Mouse (Mus musculus): ENCODE data around the gene Trp53bp2. TPM values are rescaled to one million over a fixed set of nuclear protein-coding genes. Genes with fewer than 3 reads are reported as not detected.
A peak's percentile ranks its signal among the peaks of the same experiment; 100 is the strongest.

The Trp53bp2 gene
- total and polyA plus RNA-seq, 3 experiments = 2.6 to 15.1 TPM; not detected in 1

GRCm38 (mm10) chr1:182380683-182381082, 28.3 kb upstream of the Trp53bp2 start:
- Histone ChIP-seq H3K79me2 (ENCODE audit: control insufficient read depth, insufficient read depth, low read length, poor library complexity) (no peaks in the 10 kb centered on the region), H3K27me3 (ENCODE audit: control insufficient read depth in 1 of 2, insufficient read depth in 2 of 2, low read length in 2 of 2) (no peaks in the 10 kb centered on the region; a peak in 1 of 4 replicates), H3K4me3 (ENCODE audit: control insufficient read depth in 1 of 2, insufficient read depth in 1 of 2, low read depth in 2 of 2, low read length in 2 of 2) (no peak overlapping the region), H3K9me3 (replicated peaks; ENCODE audit: insufficient read depth, low read length) (no peaks in the 10 kb centered on the region), H3K9ac (ENCODE audit: control insufficient read depth, low read depth, low read length, poor library complexity, severe bottlenecking) (no peak overlapping the region), H3K4me1 (ENCODE audit: control insufficient read depth in 1 of 2, insufficient read depth in 2 of 2, low read length in 2 of 2) (peaks cover 2 to 7% of the 10 kb centered on the region in 2 experiments; a peak in 2 of 4 replicates), H3K27ac (ENCODE audit: control insufficient read depth, low read depth, low read length) (no peak overlapping the region), H3K36me3 (ENCODE audit: control insufficient read depth in 1 of 2, insufficient read depth in 2 of 2, low read length in 2 of 2) (peaks cover 0 to 2% of the 10 kb centered on the region in 2 experiments; a peak in 1 of 4 replicates)
- no peak for DNase-seq (ENCODE audit: low read depth, low spot score)
- TF ChIP-seq MAX (IDR thresholded peaks at IDR 0.05; ENCODE audit: low read length) (no peak), RAD21 (IDR thresholded peaks at IDR 0.05; ENCODE audit: low read depth, low read length) (no peak), HCFC1 (IDR thresholded peaks at IDR 0.05; ENCODE audit: low read depth, low read length) (no peak)

GRCm38 (mm10) chr1:182381327-182381726, 27.6 kb upstream of the Trp53bp2 start:
- Histone ChIP-seq H3K36me3 (ENCODE audit: control insufficient read depth in 1 of 2, insufficient read depth in 2 of 2, low read length in 2 of 2) (peaks cover 0 to 2% of the 10 kb centered on the region in 2 experiments; a peak in 1 of 4 replicates), H3K9ac (ENCODE audit: control insufficient read depth, low read depth, low read length, poor library complexity, severe bottlenecking) (no peak overlapping the region), H3K9me3 (replicated peaks; ENCODE audit: insufficient read depth, low read length) (no peaks in the 10 kb centered on the region), H3K27me3 (ENCODE audit: control insufficient read depth in 1 of 2, insufficient read depth in 2 of 2, low read length in 2 of 2) (no peaks in the 10 kb centered on the region; a peak in 1 of 4 replicates), H3K79me2 (ENCODE audit: control insufficient read depth, insufficient read depth, low read length, poor library complexity) (no peaks in the 10 kb centered on the region), H3K27ac (ENCODE audit: control insufficient read depth, low read depth, low read length) (no peak overlapping the region), H3K4me1 (ENCODE audit: control insufficient read depth in 1 of 2, insufficient read depth in 2 of 2, low read length in 2 of 2) (peaks cover 2 to 7% of the 10 kb centered on the region in 2 experiments; a peak in 2 of 4 replicates), H3K4me3 (ENCODE audit: control insufficient read depth in 1 of 2, insufficient read depth in 1 of 2, low read depth in 2 of 2, low read length in 2 of 2) (no peak overlapping the region)
- peak; percentile 43 for DNase-seq (ENCODE audit: low read depth, low spot score)
- TF ChIP-seq CTCF (IDR thresholded peaks at IDR 0.05 in 2 of 3, conservative IDR thresholded peaks at IDR 0.05 in 1 of 3; ENCODE audit: control insufficient read depth in 1 of 3, insufficient read depth in 1 of 3, low read depth in 2 of 3, low read length in 3 of 3, poor library complexity in 1 of 3, severe bottlenecking in 1 of 3) (peak; percentile 18 to 51 (median 40); a peak in 4 of 6 replicates), UBTF (IDR thresholded peaks at IDR 0.05; ENCODE audit: borderline replicate concordance, insufficient read depth, low read depth, low read length) (no peak), ZC3H11A (IDR thresholded peaks at IDR 0.05; ENCODE audit: low read depth, low read length) (0 out of 2 replicates have a peak, but pooled peaks have one; percentile 11), RAD21 (IDR thresholded peaks at IDR 0.05; ENCODE audit: low read depth, low read length) (peak; percentile 38), SMC3 (IDR thresholded peaks at IDR 0.05; ENCODE audit: low read depth, low read length) (peak; percentile 47), NRF1 (IDR thresholded peaks at IDR 0.05; ENCODE audit: insufficient read depth, low read depth, low read length, poor library complexity, severe bottlenecking) (no peak), ETS1 (IDR thresholded peaks at IDR 0.05; ENCODE audit: low read depth, low read length) (no peak), ZKSCAN1 (IDR thresholded peaks at IDR 0.05; ENCODE audit: low read depth, low read length) (no peak)

GRCm38 (mm10) chr1:182383096-182383495, 25.9 kb upstream of the Trp53bp2 start:
- H3K4me3 ChIP-seq (ENCODE audit: control insufficient read depth in 1 of 2, insufficient read depth in 1 of 2, low read depth in 2 of 2, low read length in 2 of 2) = no peak overlapping the region
- no peak for TF ChIP-seq EP300 (IDR thresholded peaks at IDR 0.05; ENCODE audit: low read depth in 1 of 2, low read length in 2 of 2)
- DNase-seq (ENCODE audit: low read depth, low spot score) = peak; percentile 20
- peaks cover 0 to 1% of the 10 kb centered on the region in 2 experiments; a peak in 1 of 4 replicates for H3K36me3 ChIP-seq (ENCODE audit: control insufficient read depth in 1 of 2, insufficient read depth in 2 of 2, low read length in 2 of 2)
- H3K27ac ChIP-seq (ENCODE audit: control insufficient read depth, low read depth, low read length) = no peak overlapping the region
- H3K9me3 ChIP-seq (replicated peaks; ENCODE audit: insufficient read depth, low read length) = no peaks in the 10 kb centered on the region
- peaks cover 2 to 6% of the 10 kb centered on the region in 2 experiments; a peak in 2 of 4 replicates for H3K4me1 ChIP-seq (ENCODE audit: control insufficient read depth in 1 of 2, insufficient read depth in 2 of 2, low read length in 2 of 2)
- peaks cover 0 to 2% of the 10 kb centered on the region in 2 experiments; a peak in 2 of 4 replicates for H3K27me3 ChIP-seq (ENCODE audit: control insufficient read depth in 1 of 2, insufficient read depth in 2 of 2, low read length in 2 of 2)
- H3K79me2 ChIP-seq (ENCODE audit: control insufficient read depth, insufficient read depth, low read length, poor library complexity) = no peaks in the 10 kb centered on the region
- H3K9ac ChIP-seq (ENCODE audit: control insufficient read depth, low read depth, low read length, poor library complexity, severe bottlenecking) = no peak overlapping the region
